Mouse (Mus musculus) cerebellum, adult 2 months (tissue): ENCODE data around the gene Elk3.

Experiments used
- CTCF ChIP-seq: fragments of 200-500 bp; IDR thresholded peaks from 2 replicates; pipeline ENCODE4 v1.5.1; 2011; ENCODE audit warnings: low read depth, mild to moderate bottlenecking, control low read depth, low read length, moderate library complexity, borderline replicate concordance; ENCODE audit not compliant: insufficient read depth
- POLR2A ChIP-seq: fragments of 200-500 bp; IDR thresholded peaks from 2 replicates; pipeline ENCODE4 v1.6.1; 2011; ENCODE audit warnings: low read length, control low read depth, borderline replicate concordance; ENCODE audit not compliant: insufficient read depth

DNA sequence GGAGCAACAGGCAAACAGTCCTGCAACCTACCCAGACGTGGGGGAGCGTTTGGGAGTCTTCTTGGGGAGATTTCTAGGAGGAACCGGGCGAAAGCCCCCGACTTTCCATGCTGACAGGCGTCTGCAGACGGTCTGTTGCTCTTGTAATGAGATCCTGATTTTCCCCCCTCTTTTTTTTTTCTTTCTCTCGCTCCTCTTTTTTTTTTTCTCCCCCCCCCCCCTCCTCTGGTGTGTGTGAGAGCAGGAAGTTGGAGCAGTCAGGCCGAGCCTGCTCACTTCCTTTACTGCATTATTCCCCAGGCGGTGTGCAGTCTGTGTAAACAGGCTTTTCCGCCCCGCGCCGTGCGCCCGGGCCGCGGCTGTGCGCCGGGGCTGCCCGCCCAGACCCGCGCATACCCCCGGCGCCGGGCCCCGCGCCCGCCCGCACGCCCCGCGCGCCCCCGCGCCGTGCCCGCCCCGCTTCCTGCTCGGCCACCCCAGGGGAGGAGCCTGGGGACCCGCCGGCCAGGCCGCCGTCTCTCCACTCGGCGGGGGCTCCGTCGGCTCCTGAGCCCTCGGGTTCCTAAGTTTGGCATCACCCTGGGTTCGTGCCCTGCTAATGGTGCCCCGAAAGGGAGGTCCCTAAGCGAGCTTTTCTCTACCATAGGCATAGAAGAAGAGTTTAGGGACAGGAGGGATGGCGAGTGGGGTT lies at the start of gene Elk3:
- no peak for TF ChIP-seq CTCF
- no peak for TF ChIP-seq POLR2A
